Mouse (Mus musculus) heart, embryonic 10.5 days (tissue): ENCODE data around the gene Malsu1. TPM values are rescaled to one million over a fixed set of nuclear protein-coding genes. Genes with fewer than 3 reads are reported as not detected.

Experiments
- DNase-seq: peaks from one replicate; pipeline ENCODE4 v3.0.0-alpha.2; 2017; ENCODE audit warnings: low spot score
- H3K27ac ChIP-seq: fragments of 300-500 bp; sonication (generic); 2 replicates; pipeline ENCODE4 v1.5.1; 2016; ENCODE audit warnings: mild to moderate bottlenecking
- H3K27me3 ChIP-seq: fragments of 300-500 bp; sonication (generic); 2 replicates; pipeline ENCODE4 v1.6.1; 2016; ENCODE audit warnings: mild to moderate bottlenecking; ENCODE audit not compliant: poor library complexity, insufficient read depth, severe bottlenecking
- H3K36me3 ChIP-seq: fragments of 300-500 bp; sonication (generic); 2 replicates; pipeline ENCODE4 v1.6.1; 2016; ENCODE audit warnings: mild to moderate bottlenecking, moderate library complexity
- H3K4me1 ChIP-seq: fragments of 300-500 bp; sonication (generic); 2 replicates; pipeline ENCODE4 v1.6.1; 2016; ENCODE audit warnings: mild to moderate bottlenecking
- H3K4me3 ChIP-seq: fragments of 300-500 bp; sonication (generic); 2 replicates; pipeline ENCODE4 v1.5.1; 2016; ENCODE audit warnings: mild to moderate bottlenecking, moderate library complexity
- H3K9me3 ChIP-seq: fragments of 300-500 bp; sonication (generic); 2 replicates; pipeline ENCODE4 v1.6.1; 2016; ENCODE audit warnings: mild to moderate bottlenecking, moderate library complexity
- WGBS: fragments of 180-500 bp; shearing (Covaris S2); methylation state at CpG from one replicate; pipeline ENCODE4 v1.1.7; 2016; 5-methylcytosine and 5-hydroxymethylcytosine counted together
- polyA plus RNA-seq: library from polyadenylated mRNA; unstranded; fragments of >200 nt; fragmentation: Nextera tagmentation; extraction: Ambion mirVana; gene quantifications from 2 replicates; pipeline ENCODE4 v1.2.1, GENCODE M21; 2016

The Malsu1 gene
- 60.2 and 63.1 TPM in 2 replicates for polyA plus RNA-seq

DNA sequence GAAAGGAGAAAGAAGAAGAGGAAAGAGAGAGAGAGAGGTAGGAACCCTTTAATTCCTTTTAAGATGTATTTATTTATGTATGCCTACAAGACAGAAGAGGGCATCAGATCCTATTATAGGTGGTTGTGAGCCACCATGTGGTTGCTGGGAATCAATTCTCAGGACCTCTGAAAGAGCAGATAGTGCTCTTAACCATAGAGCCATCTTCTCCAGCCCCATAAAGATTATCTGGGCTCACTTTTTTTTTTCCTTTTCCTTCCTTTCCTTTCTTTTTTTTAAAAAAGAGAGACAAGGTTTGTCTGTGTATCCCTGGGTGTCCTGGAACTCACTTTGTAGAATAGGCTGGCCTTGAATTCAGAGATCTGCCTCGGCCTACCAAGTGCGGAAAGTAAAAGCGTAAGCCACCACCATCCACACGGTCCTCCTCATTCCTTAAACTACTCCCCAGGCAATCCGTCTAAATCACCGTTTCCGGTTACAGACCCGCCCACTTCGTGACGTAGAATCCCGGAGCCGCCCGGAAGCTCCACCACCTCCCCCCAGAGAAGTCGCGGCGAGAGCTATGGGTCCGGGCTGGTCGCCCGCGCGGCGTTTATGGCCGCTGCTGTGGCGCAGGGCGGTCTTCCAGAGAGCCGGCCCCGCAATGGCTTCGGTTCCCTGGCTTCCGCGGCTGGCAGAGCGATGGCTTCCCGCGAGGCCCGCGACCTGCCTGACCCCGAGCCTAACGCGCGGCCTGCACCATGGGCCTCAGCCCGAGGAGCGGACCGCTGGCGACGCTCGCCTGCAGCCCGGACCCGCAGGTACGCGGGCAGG is at the start of gene Malsu1:
Gene Malsu1, plus strand, starts transcription at position 492 of the 813 bp plus-strand sequence.
- H3K4me3 ChIP-seq: peak within 1 kb of the TSS; percentile 93
- peak within 1 kb of the TSS; percentile 95 for H3K27ac ChIP-seq
- DNase-seq: peak; percentile 97
- under 1% methylated on average over 49 of the region's 49 CpGs for WGBS
- peaks cover 5% of the 10 kb centered on the region; the same call in 1 of the 2 replicates for H3K36me3 ChIP-seq
- no peaks in the 10 kb centered on the region for H3K27me3 ChIP-seq
- H3K9me3 ChIP-seq: no peaks in the 10 kb centered on the region
- peaks cover 10% of the 10 kb centered on the region for H3K4me1 ChIP-seq

DNA sequence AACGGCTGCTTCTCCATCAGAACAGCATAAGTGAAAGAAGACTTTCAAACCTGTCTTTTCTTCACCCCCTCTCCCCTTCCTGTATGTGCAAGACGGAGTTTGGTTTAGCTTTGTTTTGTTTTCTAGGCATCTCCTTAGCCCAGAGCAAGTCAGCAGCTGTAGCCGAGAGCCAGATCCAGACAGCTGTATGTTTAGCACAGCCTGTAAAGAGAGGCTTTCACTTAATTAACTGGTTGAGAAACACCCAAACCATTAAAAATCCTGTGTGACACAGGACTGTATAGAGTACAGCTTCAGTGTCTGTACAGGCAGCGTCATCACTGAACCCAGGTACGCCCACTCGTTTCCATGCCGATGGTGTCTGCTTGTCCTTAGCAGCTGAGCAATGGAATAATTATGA is 48.3 kb upstream of the Malsu1 start:
- Histone ChIP-seq H3K9me3 (no peaks in the 10 kb centered on the region), H3K27me3 (no peaks in the 10 kb centered on the region), H3K4me3 (no peak overlapping the region), H3K27ac (no peak overlapping the region), H3K4me1 (peaks cover 7% of the 10 kb centered on the region; the same call in 1 of the 2 replicates), H3K36me3 (no peaks in the 10 kb centered on the region)
- no peak for DNase-seq
- WGBS: 83% methylated on average over 7 of the region's 7 CpGs

DNA sequence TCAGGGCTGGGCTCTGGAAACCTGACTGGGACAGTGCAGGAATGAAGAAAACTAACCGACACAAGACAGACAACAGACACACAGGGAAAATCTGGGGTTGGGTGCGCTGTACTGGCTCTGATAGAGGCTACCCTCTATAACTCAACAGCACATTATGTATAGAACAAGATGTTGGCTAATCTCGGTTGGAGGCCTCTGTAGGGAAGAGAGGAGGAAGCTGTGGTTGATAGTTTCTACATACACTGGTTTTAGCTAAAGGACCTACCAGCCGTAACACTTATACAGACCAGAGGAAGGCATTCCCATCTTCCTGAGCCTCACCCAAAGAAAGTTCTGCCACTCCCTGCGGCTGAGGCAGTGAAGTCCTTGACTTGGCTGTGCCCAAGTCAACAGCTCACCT is 47.1 kb upstream of the Malsu1 start:
- Histone ChIP-seq H3K27ac (no peak overlapping the region), H3K9me3 (no peaks in the 10 kb centered on the region), H3K27me3 (no peaks in the 10 kb centered on the region), H3K4me3 (no peak overlapping the region), H3K36me3 (no peaks in the 10 kb centered on the region), H3K4me1 (no peaks in the 10 kb centered on the region)
- no peak for DNase-seq
- 85% methylated on average over 5 of the region's 5 CpGs for WGBS

DNA sequence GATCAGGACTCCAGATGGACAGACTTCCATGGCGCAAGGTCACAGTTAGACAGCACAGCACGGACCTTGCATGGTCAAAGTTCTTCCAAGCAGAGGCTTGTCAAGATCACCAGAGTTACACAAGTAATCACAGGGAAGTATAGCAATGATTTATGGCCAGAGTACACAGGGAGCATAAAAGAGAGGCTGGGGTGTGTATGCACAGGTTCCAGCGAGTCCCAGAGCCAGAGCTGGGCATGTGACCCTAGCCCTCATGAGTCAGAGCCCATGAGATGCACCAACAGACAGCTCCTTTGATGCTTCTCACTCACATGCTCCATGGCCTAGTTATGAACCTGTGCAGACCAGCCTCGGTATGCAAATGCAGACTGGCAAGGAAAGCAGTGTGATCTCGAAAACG is 45.6 kb upstream of the Malsu1 start:
- H3K27ac ChIP-seq: no peak overlapping the region
- no peak for DNase-seq
- no peaks in the 10 kb centered on the region for H3K27me3 ChIP-seq
- no peaks in the 10 kb centered on the region for H3K4me1 ChIP-seq
- H3K4me3 ChIP-seq: no peak overlapping the region
- H3K36me3 ChIP-seq: no peaks in the 10 kb centered on the region
- 86% methylated on average over 6 of the region's 6 CpGs for WGBS
- no peaks in the 10 kb centered on the region for H3K9me3 ChIP-seq

DNA sequence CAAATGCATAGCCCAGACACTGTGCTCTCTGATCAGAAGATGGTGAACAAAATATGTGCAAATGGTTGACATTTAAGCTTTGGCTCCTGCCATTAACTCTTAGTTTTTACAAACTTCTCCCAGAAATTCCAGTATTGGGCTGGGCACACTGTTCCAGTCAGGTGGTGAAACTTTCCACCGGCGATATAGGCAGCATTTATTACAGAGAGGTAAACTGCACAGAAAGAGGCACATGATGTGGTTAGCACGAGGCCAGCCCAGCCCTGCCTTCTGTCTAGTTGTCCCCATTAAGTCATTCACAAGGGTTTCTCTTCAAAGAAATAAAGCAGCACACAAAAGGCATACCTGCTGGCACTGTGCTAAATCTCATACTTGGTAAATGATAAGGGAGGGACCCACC is 44.9 kb upstream of the Malsu1 start:
- H3K36me3 ChIP-seq: no peaks in the 10 kb centered on the region
- no peaks in the 10 kb centered on the region for H3K9me3 ChIP-seq
- WGBS: 88% methylated on average over 3 of the region's 3 CpGs
- H3K4me3 ChIP-seq: no peak overlapping the region
- H3K27ac ChIP-seq: no peak overlapping the region
- H3K4me1 ChIP-seq: no peaks in the 10 kb centered on the region
- no peak for DNase-seq
- H3K27me3 ChIP-seq: no peaks in the 10 kb centered on the region

DNA sequence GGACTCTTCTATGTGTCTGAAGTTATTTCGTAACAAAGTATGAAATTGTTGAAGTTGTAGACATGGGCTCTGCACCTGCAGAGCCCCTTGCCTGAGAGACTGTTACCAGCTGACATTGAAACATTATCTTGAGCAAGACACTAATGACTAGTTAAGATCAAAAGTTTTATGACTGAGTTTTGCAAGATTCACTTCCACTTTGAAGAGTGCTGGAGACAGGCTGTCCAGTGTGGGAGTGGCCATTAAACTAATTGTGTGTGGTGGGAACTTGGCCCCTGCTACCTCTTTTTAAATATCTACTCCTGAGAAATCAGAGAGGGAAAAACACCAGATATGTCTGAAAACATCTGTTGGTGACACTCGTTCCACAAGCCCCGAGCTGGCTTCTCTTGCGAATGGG is 42.4 kb upstream of the Malsu1 start:
- Histone ChIP-seq H3K4me1 (no peaks in the 10 kb centered on the region), H3K36me3 (no peaks in the 10 kb centered on the region), H3K27me3 (peaks cover 4% of the 10 kb centered on the region), H3K27ac (no peak overlapping the region), H3K9me3 (no peaks in the 10 kb centered on the region), H3K4me3 (no peak overlapping the region)
- 73% methylated on average over 4 of the region's 4 CpGs for WGBS
- no peak for DNase-seq

DNA sequence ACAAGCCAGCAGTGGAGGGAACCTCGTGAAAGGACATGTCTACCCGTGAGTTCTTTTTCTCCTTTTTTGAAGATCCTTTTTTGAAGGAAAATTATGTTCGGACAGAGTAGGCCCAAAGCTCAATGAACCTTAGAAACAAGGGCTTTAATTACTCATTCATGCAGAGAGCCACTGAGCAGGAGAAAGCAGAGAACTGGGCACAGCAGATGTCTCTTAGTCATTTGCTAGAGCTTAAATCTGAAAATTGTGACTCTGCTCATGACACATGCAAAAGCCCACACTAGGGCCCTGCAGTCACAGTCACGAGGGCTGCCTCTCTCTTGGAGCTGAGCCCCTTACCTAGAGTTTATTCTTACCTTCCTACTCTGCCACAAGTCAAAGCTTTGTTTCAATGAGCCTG is 40.8 kb upstream of the Malsu1 start:
- no peak overlapping the region for H3K27ac ChIP-seq
- peaks cover 11% of the 10 kb centered on the region for H3K4me1 ChIP-seq
- no peak overlapping the region for H3K4me3 ChIP-seq
- whole genome bisulfite sequencing: 82% methylated on average over 4 of the region's 4 CpGs
- H3K27me3 ChIP-seq: peaks cover 18% of the 10 kb centered on the region
- DNase-seq: no peak
- H3K9me3 ChIP-seq: no peaks in the 10 kb centered on the region
- no peaks in the 10 kb centered on the region for H3K36me3 ChIP-seq

DNA sequence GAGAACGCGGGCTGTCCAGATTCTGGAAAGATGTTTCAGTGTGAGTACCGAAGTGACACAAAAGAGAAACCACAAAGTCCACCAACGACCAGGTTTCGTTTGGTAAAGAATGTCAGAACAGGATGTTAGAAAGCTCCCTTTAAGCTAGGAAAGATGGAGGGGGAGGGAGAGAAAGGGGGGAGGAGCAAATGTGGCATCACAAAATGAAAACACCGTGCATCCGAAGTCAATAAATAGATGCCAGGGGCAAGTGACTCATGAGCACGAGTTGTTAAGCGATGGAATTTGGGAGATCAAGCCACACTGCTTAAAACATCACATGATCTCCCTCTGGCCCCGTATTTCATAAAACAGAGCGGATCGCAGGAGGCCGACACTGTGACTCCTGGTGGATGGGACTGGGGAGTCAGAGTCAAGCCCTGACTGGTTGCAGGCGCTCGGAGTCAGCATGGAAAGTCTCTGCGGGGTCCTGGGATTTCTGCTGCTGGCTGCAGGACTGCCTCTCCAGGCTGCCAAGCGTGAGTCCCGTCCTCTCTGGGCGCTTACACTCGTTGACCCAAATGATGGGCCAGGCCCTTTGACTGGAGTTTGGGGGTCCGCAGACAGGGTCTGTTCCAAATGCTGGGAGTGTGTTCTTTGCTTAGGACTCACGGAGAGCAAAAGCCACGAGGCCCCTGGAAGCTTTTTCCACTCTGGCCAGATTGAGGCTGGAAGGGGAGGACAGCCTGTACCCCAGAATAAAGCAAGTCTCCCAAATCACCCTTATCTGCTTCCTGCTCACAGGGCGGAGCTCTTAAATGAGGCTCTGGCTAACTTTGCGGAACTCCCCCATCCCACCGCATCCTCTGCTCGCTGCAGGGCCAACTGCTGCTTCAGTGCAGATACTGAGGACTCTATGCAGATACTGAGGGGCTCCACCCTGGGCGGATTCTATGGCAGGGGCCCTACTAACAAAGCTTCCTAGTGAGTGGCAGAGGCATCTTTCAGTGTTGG is 37.0 kb upstream of the Malsu1 start, which contains the start of gene Gpnmb:
Gene Gpnmb, plus strand, starts transcription at position 272 of the 993 bp plus-strand sequence.
- Histone ChIP-seq H3K27ac (no peak within 1 kb of the TSS), H3K27me3 (peaks cover 21% of the 10 kb centered on the region), H3K36me3 (no peaks in the 10 kb centered on the region), H3K4me3 (peak within 1 kb of the TSS; percentile 42), H3K9me3 (no peaks in the 10 kb centered on the region), H3K4me1 (peaks cover 15% of the 10 kb centered on the region)
- WGBS: 28% methylated on average over 28 of the region's 28 CpGs
- DNase-seq: no peak

DNA sequence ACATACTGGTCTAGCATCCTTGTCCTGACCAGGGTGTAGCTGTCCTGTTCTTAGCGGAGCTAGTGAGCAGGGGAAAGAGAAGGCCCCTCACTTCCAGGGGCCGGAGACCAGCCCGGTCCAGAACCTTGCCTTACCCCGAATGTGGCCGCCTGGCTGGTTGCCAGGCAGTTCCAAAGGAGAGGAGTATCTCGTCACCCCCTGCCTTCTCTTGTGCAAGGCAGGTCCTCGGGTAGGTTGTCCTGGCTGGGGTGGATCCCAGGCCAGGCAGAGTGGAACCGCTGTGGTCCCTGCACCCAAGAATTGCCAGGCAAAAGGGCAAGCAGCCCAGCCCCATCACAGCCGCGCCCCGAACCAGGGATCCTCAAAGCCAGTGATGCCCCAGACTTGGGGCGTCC is 36.3 kb upstream of the Malsu1 start:
- H3K27me3 ChIP-seq: peaks cover 21% of the 10 kb centered on the region
- DNase-seq: no peak
- no peaks in the 10 kb centered on the region for H3K9me3 ChIP-seq
- peaks cover 15% of the 10 kb centered on the region for H3K4me1 ChIP-seq
- 51% methylated on average over 12 of the region's 12 CpGs for WGBS
- peak overlapping the region; percentile 42 for H3K4me3 ChIP-seq
- no peak overlapping the region for H3K27ac ChIP-seq
- H3K36me3 ChIP-seq: no peaks in the 10 kb centered on the region

DNA sequence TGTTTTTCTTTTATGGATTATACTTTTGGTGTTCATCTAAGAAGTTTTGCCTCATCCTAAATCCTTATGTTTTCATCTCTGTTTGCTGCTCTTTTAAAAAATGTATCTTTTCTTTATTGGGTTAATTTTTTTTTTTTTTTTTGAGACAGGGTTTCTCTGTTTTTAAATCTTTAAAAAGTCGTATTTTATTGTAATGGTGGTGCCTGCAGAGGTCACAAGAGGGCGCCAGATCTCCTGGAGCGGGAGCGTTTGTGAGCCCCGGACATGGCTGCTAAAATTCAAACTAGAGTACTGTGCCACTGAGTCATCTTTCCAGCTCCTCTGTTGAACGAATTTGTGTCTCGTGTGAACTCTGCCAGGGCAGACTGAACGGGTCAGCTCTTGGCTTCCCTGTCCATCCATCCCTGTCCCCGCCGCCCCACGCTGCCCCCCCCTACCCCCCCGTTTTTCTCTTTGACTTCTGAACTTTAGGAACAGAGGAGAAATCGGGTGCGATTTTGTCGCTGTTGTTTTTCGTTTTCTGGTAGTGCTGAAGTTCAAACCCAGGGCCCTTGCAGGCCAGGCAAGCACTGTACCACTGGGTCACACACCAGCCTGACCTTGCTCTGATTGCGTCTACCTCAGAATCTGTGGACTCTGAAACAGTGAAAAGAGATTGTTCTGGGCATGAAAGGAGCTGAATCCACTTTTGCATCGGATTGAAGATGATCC is 34.0 kb upstream of the Malsu1 start:
- Histone ChIP-seq H3K27me3 (peaks cover 23% of the 10 kb centered on the region), H3K9me3 (no peaks in the 10 kb centered on the region), H3K4me3 (peak overlapping the region; percentile 57), H3K4me1 (peaks cover 15% of the 10 kb centered on the region), H3K36me3 (no peaks in the 10 kb centered on the region), H3K27ac (peak overlapping the region; percentile 83)
- WGBS: 15% methylated on average over 18 of the region's 18 CpGs
- no peak for DNase-seq

DNA sequence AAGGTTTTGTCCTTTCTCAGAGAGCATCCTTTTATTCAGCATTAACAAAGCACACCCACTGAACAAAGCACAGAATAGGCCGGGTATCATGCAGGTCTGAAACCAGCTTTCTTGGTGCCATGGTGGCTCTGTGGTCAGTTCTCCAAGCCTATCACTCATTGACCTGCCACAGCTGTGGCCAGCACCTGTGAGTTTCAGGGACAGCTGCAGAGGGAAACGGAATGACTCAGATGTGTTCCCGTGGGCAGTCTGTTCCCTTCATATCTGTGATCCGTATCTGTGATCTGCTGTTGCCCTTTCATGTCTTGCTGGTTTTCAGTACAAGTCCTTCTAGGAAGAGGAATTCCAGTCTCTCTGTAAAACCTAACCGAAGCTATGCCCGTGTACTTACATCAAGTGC is 27.1 kb upstream of the Malsu1 start:
- Histone ChIP-seq H3K27ac (no peak overlapping the region), H3K36me3 (no peaks in the 10 kb centered on the region), H3K4me3 (no peak overlapping the region), H3K9me3 (no peaks in the 10 kb centered on the region), H3K4me1 (no peaks in the 10 kb centered on the region), H3K27me3 (peaks cover 4% of the 10 kb centered on the region; the same call in 1 of the 2 replicates)
- WGBS: 74% methylated on average over 6 of the region's 6 CpGs
- no peak for DNase-seq

DNA sequence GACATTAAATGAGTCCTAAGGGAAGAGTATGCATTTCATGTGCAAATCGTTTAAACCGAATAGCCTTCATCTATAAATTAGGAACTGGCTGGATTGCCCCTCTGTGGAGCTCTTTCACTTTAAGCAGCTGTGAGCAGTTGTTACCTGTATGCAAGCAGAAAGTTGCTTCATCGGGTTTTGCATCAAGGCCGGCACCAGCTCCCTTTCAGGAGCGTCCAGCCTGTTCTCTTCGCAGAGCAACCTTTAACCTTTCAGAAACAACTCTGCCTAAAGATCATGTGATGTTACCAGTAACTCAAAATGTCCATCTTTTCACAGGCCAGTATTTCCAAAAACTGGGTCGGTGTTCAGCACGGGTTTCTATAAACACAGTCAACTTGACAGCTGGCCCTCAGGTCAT is 26.6 kb upstream of the Malsu1 start:
- H3K4me1 ChIP-seq: no peaks in the 10 kb centered on the region
- no peak for DNase-seq
- no peaks in the 10 kb centered on the region for H3K36me3 ChIP-seq
- H3K27ac ChIP-seq: no peak overlapping the region
- H3K4me3 ChIP-seq: no peak overlapping the region
- H3K27me3 ChIP-seq: peaks cover 7% of the 10 kb centered on the region; the same call in 1 of the 2 replicates
- 75% methylated on average over 8 of the region's 8 CpGs for WGBS
- no peaks in the 10 kb centered on the region for H3K9me3 ChIP-seq
